Mouse (Mus musculus) left cerebral cortex, postnatal 4 days (tissue): Measurements from ENCODE around the gene Fam160a1. TPM values are rescaled to one million over a fixed set of nuclear protein-coding genes. Genes with fewer than 3 reads are reported as not detected.

ENCODE experiments used
- DNase-seq: peaks from one replicate; pipeline ENCODE4 v3.0.0-alpha.2; 2022
- intact Hi-C: fragments of 180-260 bp; cut with DNase I; formaldehyde crosslinking; loops from one replicate; pipeline ENCODE4 v1.15.1; 2025
- total RNA-seq, 2 experiments: library from RNA; stranded (reverse); gene quantifications; 2 replicates each; pipeline ENCODE4 v1.2.3; 2021

Fam160a1 gene
- total RNA-seq, 2 experiments from 2014 or later, result 3.5 to 4.3 TPM

- DNase-seq, result no peak
- intact Hi-C loops, result no loop called here
Observed at GRCm38 (mm10) chr3:85636716-85637447, 180.2 kb downstream of the Fam160a1 start.

GRCm38 (mm10) chr3:85635591-85635990 lies 181.5 kb downstream of the Fam160a1 start:
- intact Hi-C loops, result no loop called here
- no peak for DNase-seq

GRCm38 (mm10) chr3:85635126-85635419 lies 182.0 kb downstream of the Fam160a1 start:
- intact Hi-C loops, result no loop called here

GRCm38 (mm10) chr3:85634389-85635125 lies 182.5 kb downstream of the Fam160a1 start:
- intact Hi-C loops, result no loop called here
- DNase-seq, result no peak

More at GRCm38 (mm10) chr3:85635126-85635419, 182.0 kb downstream of the Fam160a1 start:
- no peak for DNase-seq

- intact Hi-C loops, result no loop called here
- DNase-seq, result no peak
Observed at GRCm38 (mm10) chr3:85633733-85634132, 183.4 kb downstream of the Fam160a1 start.

GRCm38 (mm10) chr3:85629895-85630510 lies 187.1 kb downstream of the Fam160a1 start:
- DNase-seq, result no peak
- intact Hi-C loops, result no loop called here

- no peak for DNase-seq
- intact Hi-C loops, result no loop called here
Observed at GRCm38 (mm10) chr3:85619751-85620150, 197.3 kb downstream of the Fam160a1 start.

GRCm38 (mm10) chr3:85619345-85619744 lies 197.7 kb downstream of the Fam160a1 start:
- intact Hi-C loops, result no loop called here
- no peak for DNase-seq

GRCm38 (mm10) chr3:85618885-85619284 lies 198.2 kb downstream of the Fam160a1 start:
- DNase-seq, result no peak

GRCm38 (mm10) chr3:85616389-85616788 lies 200.7 kb downstream of the Fam160a1 start:
- intact Hi-C loops, result no loop called here
- DNase-seq, result no peak

More at GRCm38 (mm10) chr3:85618885-85619284, 198.2 kb downstream of the Fam160a1 start:
- intact Hi-C loops, result no loop called here

Other genes starting within 250 kb of the Fam160a1 start
- 10 to 100 TPM; 15.5 to 17.8 TPM for gene Gatb, start 243.2 kb downstream of the Fam160a1 start, total RNA-seq
- gene Glt28d2, start 70.2 kb upstream of the Fam160a1 start, total RNA-seq, result 1 to 10 TPM; 1.1 to 2.5 TPM
- 1 to 10 TPM; 3.3 to 3.6 TPM for gene Gm37240, start 70.2 kb upstream of the Fam160a1 start, total RNA-seq
- gene Sh3d19, start 153.8 kb upstream of the Fam160a1 start, total RNA-seq, result 10 to 100 TPM; 64.4 to 72.2 TPM
- gene Prss48, start 185.2 kb upstream of the Fam160a1 start, total RNA-seq, result not detected